Mouse (Mus musculus): ENCODE data around the gene Sgcd.
"Not testable (repeated sequence)": the region's sequence is repeated elsewhere in the genome, so short reads cannot be mapped to it uniquely, and the experiment has no call there.

Sgcd gene

DNA sequence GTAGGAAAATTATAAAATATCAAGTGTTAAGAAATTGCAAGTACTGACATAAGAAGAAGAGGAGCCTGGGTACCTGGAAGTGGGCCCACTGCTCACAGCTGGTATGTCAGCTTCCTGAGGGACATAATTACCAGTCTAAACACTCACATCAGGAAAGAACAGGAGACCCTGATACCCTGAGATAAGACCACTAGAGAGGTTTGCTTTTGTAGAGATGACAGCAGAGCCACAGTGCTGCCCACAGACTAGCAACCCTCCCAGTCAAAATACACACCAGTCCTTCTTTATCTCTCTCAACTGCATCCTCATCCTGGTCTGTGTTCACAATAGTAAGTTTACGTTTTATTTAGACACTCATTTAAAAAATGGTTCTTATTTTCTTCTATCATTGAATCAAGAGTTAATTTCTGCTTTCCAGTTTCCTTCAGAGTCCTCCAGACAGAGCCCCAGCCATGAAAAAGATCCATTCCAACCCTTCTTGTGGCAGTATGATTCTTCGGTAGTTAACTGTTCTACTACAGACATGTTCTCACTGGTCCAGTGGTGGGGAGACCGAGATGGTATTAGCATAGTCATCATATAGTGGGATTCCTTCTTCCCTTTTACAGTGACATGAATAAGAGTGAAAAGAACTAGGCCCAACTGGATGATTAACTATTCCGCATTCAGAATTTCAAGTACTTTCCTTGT is 211.4 kb downstream of the Sgcd start:
- no peak for DNase-seq (ENCODE audit: low read depth, low spot score)

DNA sequence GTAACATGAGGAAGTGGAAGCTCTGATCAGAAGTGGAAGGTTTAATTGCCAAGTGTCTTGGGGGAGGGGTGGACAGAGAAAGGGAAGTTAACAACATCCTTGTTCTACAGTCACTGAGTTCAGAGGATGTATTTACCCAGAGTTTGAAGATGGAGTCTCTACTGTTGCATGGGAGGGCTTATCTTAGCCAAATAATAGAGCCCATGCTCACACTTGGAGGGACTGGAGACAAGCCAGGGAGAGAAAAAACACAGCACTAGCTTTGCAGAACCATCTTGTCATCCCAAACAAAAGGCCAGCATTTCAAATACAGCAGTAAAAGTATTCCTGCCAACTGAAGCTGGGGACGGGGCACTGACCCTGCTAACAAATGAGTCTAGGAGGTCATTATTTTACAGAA is 212.8 kb downstream of the Sgcd start:
- DNase-seq (ENCODE audit: low read depth, low spot score): no peak

DNA sequence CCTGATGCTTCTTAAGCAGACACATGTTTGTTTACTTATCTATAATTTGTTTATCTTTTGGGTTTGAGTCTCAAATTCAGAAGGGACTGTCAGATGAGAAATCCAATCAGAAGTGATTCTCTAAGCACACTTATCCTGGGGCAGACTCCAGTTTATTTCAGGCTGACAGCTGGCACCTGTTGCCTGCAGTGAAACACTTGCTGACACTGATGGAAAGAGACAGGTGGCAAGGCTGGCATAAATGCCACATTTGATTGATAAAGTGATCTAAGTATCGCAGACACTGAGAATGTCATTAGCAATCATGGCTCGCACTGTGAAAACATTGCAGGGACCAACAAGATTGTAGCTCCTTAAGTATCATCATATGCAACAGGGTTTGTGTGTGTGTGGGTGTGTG is 222.9 kb downstream of the Sgcd start:
- DNase-seq (ENCODE audit: low read depth, low spot score): no peak

DNA sequence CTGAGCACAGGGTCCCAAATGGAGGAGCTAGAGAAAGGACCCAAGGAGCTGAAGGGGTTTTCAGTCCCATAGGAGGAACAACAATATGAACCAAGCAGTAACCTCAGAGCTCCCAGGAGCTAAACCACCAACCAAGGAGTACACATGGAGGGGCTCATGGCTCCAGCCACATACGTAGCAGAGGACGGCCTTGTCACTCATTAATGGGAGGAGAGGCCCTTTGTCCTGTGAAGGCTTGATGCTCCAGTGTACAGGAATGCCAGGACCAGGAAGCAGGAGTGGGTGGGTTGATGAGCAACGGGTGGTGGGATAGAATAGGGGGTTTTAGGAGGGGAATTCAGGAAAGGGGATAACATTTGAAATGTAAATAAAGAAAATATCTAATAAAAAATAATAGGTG is 225.2 kb downstream of the Sgcd start:
- DNase-seq (ENCODE audit: low read depth, low spot score): not testable (repeated sequence)

DNA sequence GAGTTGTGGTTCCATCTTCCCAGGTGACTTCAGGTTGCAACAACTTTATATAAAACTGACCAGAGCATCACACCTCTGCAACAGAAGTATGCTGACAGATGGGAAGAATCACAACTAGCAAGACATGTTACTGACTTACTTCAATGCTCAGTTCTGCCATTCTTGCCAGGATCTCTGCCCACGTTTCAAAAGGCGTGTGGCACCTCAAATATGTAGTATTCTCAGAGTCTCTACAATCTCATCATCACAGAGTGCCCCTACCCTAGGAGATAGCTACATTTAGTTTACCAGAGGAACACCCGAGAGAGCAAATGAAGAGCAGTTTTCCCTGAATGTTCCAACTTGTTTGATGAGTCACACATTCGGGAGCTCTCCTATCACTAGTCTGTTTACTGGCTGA is 229.8 kb downstream of the Sgcd start:
- DNase-seq (ENCODE audit: low read depth, low spot score): no peak

DNA sequence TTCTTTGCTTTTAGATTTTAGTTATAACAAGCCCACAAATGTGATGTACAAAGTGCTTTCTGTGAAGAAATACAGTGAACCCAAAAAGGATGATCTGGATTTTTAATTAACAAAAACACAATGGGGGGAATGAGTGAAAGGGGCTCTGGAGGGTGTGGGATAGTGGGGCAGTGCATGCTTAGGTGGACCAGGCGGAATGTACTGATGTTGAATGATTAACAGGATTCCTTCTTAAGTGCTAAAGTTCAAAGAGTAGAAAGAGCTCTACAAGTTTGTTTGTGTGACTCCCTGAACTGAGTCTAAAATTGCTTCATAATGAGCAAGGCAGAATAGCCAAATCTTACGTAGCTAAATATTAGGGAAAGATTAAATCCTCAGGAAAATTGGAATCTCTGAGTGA is 246.0 kb downstream of the Sgcd start:
- DNase-seq (ENCODE audit: low read depth, low spot score): no peak

GRCm38 (mm10) chr11:47704930-47705787 is 283.6 kb downstream of the Sgcd start:
- no peak for DNase-seq (ENCODE audit: low read depth, low spot score)

DNA sequence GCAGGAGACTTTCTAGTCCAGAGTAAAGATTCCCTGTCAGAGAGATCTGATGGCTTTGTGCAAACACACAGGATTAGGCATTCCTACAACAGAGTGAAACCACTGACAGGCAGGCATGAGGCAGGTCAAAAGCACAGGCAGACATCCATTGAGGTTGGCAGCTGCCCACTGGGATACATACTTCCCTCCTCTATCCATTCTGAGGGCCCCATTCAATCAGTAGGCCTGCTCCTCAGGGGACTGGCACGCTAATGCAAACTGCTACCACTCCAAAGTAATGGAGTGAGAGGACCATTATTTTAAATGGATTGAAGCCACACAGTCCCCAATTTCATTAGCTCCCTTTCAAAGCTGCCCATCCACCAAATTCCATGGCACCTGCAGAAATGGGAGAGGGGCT is 293.2 kb downstream of the Sgcd start:
- no peak for DNase-seq (ENCODE audit: low read depth, low spot score)

DNA sequence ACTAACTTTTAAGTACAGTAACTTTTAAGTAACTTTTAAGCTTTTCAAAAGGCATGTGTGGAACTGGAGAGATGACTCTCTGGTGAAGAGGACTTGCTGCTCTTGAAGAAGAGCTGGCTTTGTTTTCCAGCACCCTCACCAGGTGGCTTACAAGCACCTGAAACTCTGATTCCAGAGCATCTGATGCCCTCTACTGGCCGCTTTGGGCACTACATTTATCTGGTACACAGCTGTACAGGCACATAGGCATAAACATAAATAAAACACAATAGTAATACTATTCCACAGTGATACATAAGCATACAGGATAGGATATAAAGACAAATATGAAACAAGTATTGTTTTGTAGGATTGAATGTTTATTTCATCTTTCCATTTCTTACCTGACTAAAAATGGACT is 330.6 kb downstream of the Sgcd start:
- peak; percentile 78 for DNase-seq (ENCODE audit: low read depth, low spot score)

- DNase-seq (ENCODE audit: low read depth, low spot score): no peak
These were observed 342.9 kb downstream of the Sgcd start for GRCm38 (mm10) chr11:47645911-47646310.

DNA sequence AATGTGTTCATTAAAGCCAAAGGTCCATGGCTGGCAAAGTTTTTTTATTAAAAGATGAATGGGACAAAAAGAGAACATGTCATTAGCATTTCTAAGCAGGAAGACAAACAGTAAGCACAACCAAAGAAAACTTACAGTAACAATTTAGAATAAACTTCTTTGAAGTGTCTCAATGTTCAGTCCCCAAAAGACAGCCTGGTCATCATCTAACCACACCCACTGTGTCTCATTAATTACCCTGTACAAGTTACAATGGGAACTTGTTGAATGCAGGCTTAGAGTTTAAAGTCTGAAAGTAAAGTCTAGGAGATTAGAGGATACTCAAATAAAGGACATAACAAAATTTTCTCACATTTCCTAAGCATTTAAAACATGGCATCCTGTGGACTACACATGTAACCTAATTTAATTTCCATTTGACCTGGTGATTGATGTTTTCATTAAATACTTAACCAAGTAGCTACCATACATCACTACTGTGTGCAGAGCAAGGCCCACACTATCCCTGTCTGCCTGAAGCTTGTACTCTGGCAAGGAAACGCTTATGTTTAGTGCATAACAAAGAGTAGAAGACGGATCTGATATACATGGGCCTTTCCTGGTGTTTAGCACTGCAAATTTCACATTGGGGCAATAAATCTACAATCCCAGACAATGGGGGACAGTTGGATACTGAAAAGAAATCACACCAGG is 347.1 kb downstream of the Sgcd start:
- DNase-seq (ENCODE audit: low read depth, low spot score): no peak

- DNase-seq (ENCODE audit: low read depth, low spot score): peak; percentile 98
These were observed 348.2 kb downstream of the Sgcd start for GRCm38 (mm10) chr11:47640556-47640955.

GRCm38 (mm10) chr11:47630186-47630585 is 358.6 kb downstream of the Sgcd start:
- DNase-seq (ENCODE audit: low read depth, low spot score): no peak

DNA sequence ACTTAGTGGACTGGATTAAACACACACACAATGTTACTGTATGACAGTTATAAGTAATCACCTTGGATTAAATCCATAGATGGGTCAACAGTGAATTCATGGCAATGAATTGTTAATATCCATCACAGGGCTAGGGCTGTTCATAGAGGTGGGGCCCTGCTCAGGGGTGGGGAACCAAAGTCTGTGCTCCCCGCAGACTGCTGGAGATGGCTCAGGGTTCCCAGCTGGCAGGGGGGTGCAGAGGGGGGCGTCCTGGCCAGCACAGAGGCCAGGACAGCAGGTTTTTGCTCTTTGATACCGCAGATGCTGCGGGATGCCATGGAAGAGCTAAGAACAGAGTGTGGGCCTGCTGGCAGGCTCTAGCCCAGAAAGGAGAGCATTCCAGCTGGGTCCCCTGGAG is 378.9 kb downstream of the Sgcd start:
- DNase-seq (ENCODE audit: low read depth, low spot score): no peak

GRCm38 (mm10) chr11:47574635-47575034 is 414.1 kb downstream of the Sgcd start:
- DNase-seq (ENCODE audit: low read depth, low spot score): no peak

DNA sequence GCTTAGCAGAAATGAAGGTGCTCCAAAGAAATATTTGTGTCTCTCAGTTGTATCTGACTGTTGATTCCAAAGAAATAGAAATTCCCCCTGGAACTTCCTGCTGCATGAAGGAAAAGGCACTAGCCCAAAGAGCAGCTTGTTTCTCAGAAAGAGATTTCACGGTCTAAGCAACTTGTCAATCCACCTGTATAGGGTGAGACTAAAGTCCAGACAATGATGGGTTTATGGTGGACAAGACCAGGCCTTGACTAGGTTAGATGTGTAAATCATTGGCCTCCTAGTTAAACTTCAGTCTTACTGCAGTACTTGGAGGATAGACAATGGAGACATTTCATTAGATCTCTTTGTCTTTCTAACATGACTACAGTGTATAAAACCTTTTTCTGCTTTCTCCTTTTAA is 420.3 kb downstream of the Sgcd start:
- DNase-seq (ENCODE audit: low read depth, low spot score): no peak

- no peak for DNase-seq (ENCODE audit: low read depth, low spot score)
These were observed 422.6 kb downstream of the Sgcd start for GRCm38 (mm10) chr11:47566156-47566555.

- DNase-seq (ENCODE audit: low read depth, low spot score): peak; percentile 42
These were observed 463.9 kb downstream of the Sgcd start for GRCm38 (mm10) chr11:47524845-47525244.

DNA sequence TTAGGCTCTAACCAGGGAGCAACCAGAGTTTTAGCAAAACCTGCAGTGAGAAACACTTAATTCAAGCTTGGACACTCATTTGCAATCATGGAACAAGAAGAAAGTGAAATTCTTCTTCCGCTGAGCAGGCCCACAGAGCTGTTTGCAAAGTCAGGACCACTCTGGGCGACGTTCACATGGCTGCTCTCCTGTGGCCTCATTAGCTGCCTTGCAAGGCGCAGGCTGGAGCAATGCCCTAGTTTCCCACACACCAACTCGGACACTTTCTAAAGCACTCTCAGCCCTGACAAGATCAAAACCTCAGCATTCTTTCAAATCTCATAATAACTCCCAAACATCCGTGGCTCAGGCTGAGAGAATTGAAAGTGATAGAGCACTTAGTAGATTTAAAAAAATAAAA is 480.7 kb downstream of the Sgcd start:
- DNase-seq (ENCODE audit: low read depth, low spot score): no peak

- peak; percentile 46 for DNase-seq (ENCODE audit: low read depth, low spot score)
These were observed 485.5 kb downstream of the Sgcd start for GRCm38 (mm10) chr11:47503236-47503635.

DNA sequence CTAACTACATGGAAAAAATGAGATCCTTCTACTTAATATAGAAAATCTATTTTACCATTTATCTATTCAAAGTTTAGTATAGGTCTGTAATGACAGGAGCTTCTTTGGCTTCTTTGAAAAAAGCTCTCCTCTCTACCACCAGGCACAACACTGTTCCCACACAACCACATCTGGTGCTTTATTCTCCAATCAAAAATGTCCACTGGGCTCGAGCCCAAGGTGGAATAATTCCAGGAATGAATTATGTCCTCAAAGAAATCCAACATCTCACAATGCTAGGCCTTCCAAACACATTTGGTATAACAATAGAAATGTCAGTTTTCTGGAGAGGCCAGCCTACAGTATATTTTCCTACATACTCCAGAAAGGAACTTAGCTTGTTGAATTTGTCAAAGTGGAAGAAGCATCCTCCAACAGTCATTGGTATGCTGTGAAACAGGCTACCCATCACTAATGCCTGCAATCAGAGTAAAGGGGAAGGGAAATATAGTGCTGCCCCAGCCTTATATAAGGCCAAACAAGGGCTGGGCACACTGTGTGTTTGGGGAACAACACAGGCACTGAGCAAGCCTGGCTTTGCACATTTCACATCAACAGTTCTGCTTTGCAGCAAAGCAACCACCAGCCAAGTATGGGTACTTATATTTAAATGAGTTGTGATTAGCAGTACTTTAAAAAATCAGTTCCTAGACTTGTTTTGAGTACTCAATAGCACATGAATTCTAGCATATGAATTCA is 515.1 kb downstream of the Sgcd start:
- DNase-seq (ENCODE audit: low read depth, low spot score): no peak

GRCm38 (mm10) chr11:47460700-47461099 is 528.1 kb downstream of the Sgcd start:
- not testable (repeated sequence) for DNase-seq (ENCODE audit: low read depth, low spot score)

All from R1 (cell line).